Mouse (Mus musculus): ENCODE results near the gene Map1lc3a. TPM values are rescaled to one million over a fixed set of nuclear protein-coding genes. Genes with fewer than 3 reads are reported as not detected.

Map1lc3a gene
- polyA plus RNA-seq, 1 experiment from 2014 or later: 629 TPM

DNA sequence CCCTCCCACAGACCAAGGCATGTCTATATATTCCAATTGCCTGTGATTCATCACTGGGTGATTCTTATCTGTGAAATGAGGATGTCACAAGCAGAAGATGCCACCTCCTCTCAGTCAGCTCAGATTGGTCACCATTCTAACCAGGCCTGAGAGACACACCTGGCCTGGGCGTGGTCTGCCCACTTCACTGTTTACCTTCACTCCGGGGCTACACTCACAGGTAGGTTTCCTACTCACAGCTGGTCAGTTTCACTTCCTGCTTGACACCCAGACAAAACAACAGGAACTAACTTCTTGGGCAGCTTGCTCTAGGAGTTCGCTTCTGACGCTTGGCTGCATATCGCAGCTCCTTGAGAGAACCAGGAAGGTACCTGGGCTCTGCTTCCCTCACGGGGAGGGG, 19.4 kb downstream of the Map1lc3a start:
- WGBS: 93% methylated on average over 6 of the region's 6 CpGs
- no peak for ATAC-seq (ENCODE audit: low FRiP score)
- peaks cover 98% of the 10 kb centered on the region for H3K36me3 ChIP-seq (replicated peaks; ENCODE audit: control insufficient read depth, insufficient read depth)
- H3K4me3 ChIP-seq (replicated peaks; ENCODE audit: low read length): no peak overlapping the region
- no peak for DNase-seq (ENCODE audit: low spot score)
- no peaks in the 10 kb centered on the region for H3K4me1 ChIP-seq (replicated peaks; ENCODE audit: control insufficient read depth, insufficient read depth, low read length)
- H3K27ac ChIP-seq: no peak overlapping the region
- H3K9ac ChIP-seq: no peak overlapping the region
- H3K9me3 ChIP-seq (ENCODE audit: control insufficient read depth, low read length): no peaks in the 10 kb centered on the region
- no peak overlapping the region for H3K4me2 ChIP-seq (replicated peaks)
- H3K27me3 ChIP-seq (ENCODE audit: control insufficient read depth, insufficient read depth, low read length): no peaks in the 10 kb centered on the region

- Histone ChIP-seq H3K9me3 (ENCODE audit: control insufficient read depth, low read length) (no peaks in the 10 kb centered on the region), H3K27ac (no peak overlapping the region), H3K4me2 (replicated peaks) (no peak overlapping the region), H3K27me3 (ENCODE audit: control insufficient read depth, insufficient read depth, low read length) (no peaks in the 10 kb centered on the region), H3K4me1 (replicated peaks; ENCODE audit: control insufficient read depth, insufficient read depth, low read length) (no peaks in the 10 kb centered on the region), H3K36me3 (replicated peaks; ENCODE audit: control insufficient read depth, insufficient read depth) (peaks cover 83% of the 10 kb centered on the region), H3K4me3 (replicated peaks; ENCODE audit: low read length) (no peak overlapping the region), H3K9ac (no peak overlapping the region)
- WGBS: 89% methylated on average over 4 of the region's 4 CpGs
- no peak for ATAC-seq (ENCODE audit: low FRiP score)
- no peak for DNase-seq (ENCODE audit: low spot score)
Measured at GRCm38 (mm10) chr2:155299563-155299962, 23.5 kb downstream of the Map1lc3a start.

DNA sequence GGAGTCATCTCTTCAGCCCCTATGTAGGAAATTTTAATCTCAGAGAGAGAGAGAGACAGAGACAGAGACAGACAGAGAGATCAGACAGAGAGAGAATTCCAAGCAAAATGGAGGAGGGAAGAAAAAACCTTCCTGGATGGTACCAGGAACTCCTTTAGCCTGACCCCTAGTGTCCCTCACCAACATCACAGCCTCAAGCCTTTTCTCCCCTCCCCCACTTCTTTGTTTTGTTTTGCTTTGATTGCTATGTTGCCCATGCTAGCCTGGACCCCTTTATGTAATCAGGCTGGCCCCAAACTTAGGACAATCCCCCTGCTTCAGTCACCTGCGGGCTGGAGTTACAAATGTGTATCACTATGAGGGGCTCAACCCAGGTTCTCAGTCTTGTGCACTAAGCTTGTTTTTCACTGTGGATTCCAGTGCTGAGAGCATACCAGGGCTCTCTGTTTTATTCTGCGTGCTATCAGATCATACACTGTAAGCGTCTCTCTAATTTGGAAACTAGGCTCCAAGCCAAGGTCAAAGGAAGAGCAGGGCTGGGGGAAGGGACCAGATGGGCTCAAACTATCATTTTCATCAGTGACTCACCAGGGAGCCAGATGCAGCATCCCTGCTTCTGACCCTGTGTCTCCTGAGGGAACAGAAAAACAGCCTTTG, 33.0 kb downstream of the Map1lc3a start:
- Histone ChIP-seq H3K27me3 (ENCODE audit: control insufficient read depth, insufficient read depth, low read length) (no peaks in the 10 kb centered on the region), H3K36me3 (replicated peaks; ENCODE audit: control insufficient read depth, insufficient read depth) (peaks cover 40% of the 10 kb centered on the region), H3K4me2 (replicated peaks) (no peak overlapping the region), H3K27ac (peak overlapping the region; percentile 49), H3K9ac (no peak overlapping the region), H3K4me3 (replicated peaks; ENCODE audit: low read length) (no peak overlapping the region), H3K9me3 (ENCODE audit: control insufficient read depth, low read length) (no peaks in the 10 kb centered on the region), H3K4me1 (replicated peaks; ENCODE audit: control insufficient read depth, insufficient read depth, low read length) (peaks cover 4% of the 10 kb centered on the region; the same call in 1 of the 2 replicates)
- ATAC-seq (ENCODE audit: low FRiP score) (no peak), DNase-seq (ENCODE audit: low spot score) (peak; percentile 58)
- 30% methylated on average over 3 of the region's 3 CpGs for WGBS

GRCm38 (mm10) chr2:155313671-155314070, 37.6 kb downstream of the Map1lc3a start:
- DNase-seq (ENCODE audit: low spot score) (no peak), ATAC-seq (ENCODE audit: low FRiP score) (no peak)
- Histone ChIP-seq H3K4me1 (replicated peaks; ENCODE audit: control insufficient read depth, insufficient read depth, low read length) (peaks cover 4% of the 10 kb centered on the region; the same call in 1 of the 2 replicates), H3K36me3 (replicated peaks; ENCODE audit: control insufficient read depth, insufficient read depth) (peaks cover 47% of the 10 kb centered on the region), H3K4me2 (replicated peaks) (no peak overlapping the region), H3K27ac (no peak overlapping the region), H3K27me3 (ENCODE audit: control insufficient read depth, insufficient read depth, low read length) (no peaks in the 10 kb centered on the region), H3K9ac (no peak overlapping the region), H3K4me3 (replicated peaks; ENCODE audit: low read length) (no peak overlapping the region), H3K9me3 (ENCODE audit: control insufficient read depth, low read length) (no peaks in the 10 kb centered on the region)
- 62% methylated on average over 6 of the region's 6 CpGs for WGBS

DNA sequence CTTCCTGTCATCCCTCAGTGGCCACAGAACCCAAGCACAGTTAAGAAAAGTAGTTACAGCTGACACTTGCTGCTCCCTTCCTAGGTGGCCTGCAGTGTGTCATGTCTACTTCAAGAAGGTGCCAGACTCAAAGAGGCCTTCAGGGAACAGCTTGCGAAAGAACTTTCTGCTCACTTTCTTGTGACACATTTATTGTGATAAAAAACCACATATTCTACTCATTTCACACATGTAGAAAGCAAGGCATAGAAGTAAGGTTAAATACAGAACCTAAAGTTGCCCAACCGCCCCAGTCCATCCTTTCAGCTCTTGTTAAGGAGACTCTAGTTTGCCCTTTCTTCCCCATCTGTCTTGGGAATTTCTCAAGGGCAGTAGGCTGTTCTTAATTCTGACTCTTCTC, 42.5 kb downstream of the Map1lc3a start:
- Histone ChIP-seq H3K27ac (no peak overlapping the region), H3K9me3 (ENCODE audit: control insufficient read depth, low read length) (no peaks in the 10 kb centered on the region), H3K9ac (no peak overlapping the region), H3K27me3 (ENCODE audit: control insufficient read depth, insufficient read depth, low read length) (no peaks in the 10 kb centered on the region), H3K4me2 (replicated peaks) (no peak overlapping the region), H3K4me3 (replicated peaks; ENCODE audit: low read length) (no peak overlapping the region), H3K4me1 (replicated peaks; ENCODE audit: control insufficient read depth, insufficient read depth, low read length) (no peaks in the 10 kb centered on the region), H3K36me3 (replicated peaks; ENCODE audit: control insufficient read depth, insufficient read depth) (peaks cover 51% of the 10 kb centered on the region)
- DNase-seq (ENCODE audit: low spot score) (no peak), ATAC-seq (ENCODE audit: low FRiP score) (no peak)
- WGBS: 92% methylated on average over 2 of the region's 2 CpGs

DNA sequence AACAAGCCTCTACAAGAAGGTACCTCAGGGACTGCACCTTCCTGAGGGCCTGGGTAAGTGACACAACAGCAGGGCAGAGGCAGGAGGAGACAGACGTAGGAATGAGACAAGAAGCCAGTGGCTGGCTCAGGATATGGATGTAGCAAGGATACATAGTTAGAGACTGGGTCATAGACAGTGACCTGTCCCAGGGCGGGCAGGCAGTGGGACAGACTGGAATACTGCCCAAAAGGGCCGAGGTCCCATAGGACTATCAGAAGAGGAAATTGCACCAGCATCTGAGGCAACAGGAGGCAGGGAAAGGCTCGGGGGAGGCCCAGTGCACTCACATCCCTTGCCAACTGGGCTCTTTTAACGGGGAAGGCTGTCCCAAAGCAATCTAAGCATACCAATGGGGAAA, 44.5 kb downstream of the Map1lc3a start:
- Histone ChIP-seq H3K9me3 (ENCODE audit: control insufficient read depth, low read length) (no peaks in the 10 kb centered on the region), H3K27ac (no peak overlapping the region), H3K4me1 (replicated peaks; ENCODE audit: control insufficient read depth, insufficient read depth, low read length) (no peaks in the 10 kb centered on the region), H3K9ac (no peak overlapping the region), H3K4me3 (replicated peaks; ENCODE audit: low read length) (no peak overlapping the region), H3K27me3 (ENCODE audit: control insufficient read depth, insufficient read depth, low read length) (no peaks in the 10 kb centered on the region), H3K4me2 (replicated peaks) (no peak overlapping the region), H3K36me3 (replicated peaks; ENCODE audit: control insufficient read depth, insufficient read depth) (peaks cover 41% of the 10 kb centered on the region)
- WGBS: 92% methylated on average over 5 of the region's 5 CpGs
- DNase-seq (ENCODE audit: low spot score): no peak
- no peak for ATAC-seq (ENCODE audit: low FRiP score)

DNA sequence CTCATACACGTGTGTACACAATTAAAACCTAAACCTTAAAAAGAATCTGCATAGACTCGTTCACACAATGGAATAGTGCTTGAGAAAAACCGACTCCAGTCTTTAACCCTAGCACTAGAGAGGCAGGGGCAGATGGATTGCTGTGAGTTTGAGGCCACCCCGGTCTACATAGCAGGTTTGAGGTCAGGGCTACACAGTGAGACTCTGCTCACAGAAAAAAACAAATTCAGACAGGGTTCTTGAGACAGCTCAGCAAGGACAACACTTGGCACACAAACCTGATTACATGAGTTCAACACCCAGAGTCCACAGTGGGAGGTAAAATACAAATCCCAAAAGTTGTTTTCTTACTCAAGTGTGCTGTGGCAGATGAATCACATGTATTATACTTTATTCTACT, 49.9 kb downstream of the Map1lc3a start:
- H3K4me1 ChIP-seq (replicated peaks; ENCODE audit: control insufficient read depth, insufficient read depth, low read length): no peaks in the 10 kb centered on the region
- no peak overlapping the region for H3K9ac ChIP-seq
- H3K4me3 ChIP-seq (replicated peaks; ENCODE audit: low read length): no peak overlapping the region
- H3K27me3 ChIP-seq (ENCODE audit: control insufficient read depth, insufficient read depth, low read length): no peaks in the 10 kb centered on the region
- DNase-seq (ENCODE audit: low spot score) (no peak), ATAC-seq (ENCODE audit: low FRiP score) (no peak)
- peaks cover 67% of the 10 kb centered on the region for H3K36me3 ChIP-seq (replicated peaks; ENCODE audit: control insufficient read depth, insufficient read depth)
- no peak overlapping the region for H3K27ac ChIP-seq
- no peak overlapping the region for H3K4me2 ChIP-seq (replicated peaks)
- 90% methylated on average over 4 of the region's 4 CpGs for WGBS
- H3K9me3 ChIP-seq (ENCODE audit: control insufficient read depth, low read length): no peaks in the 10 kb centered on the region

Other genes starting within 250 kb of the Map1lc3a start
- gene Ahcy, start 201.8 kb upstream of the Map1lc3a start, polyA plus RNA-seq (2014; fragmentation: Nextera tagmentation; extraction: Ambion mirVana): 32.9 and 34.1 TPM in 2 replicates
- gene Itch, start 142.8 kb upstream of the Map1lc3a start, polyA plus RNA-seq (2014; fragmentation: Nextera tagmentation; extraction: Ambion mirVana): 35.9 and 37.1 TPM in 2 replicates
- gene Dynlrb1, start 39.8 kb upstream of the Map1lc3a start, polyA plus RNA-seq (2014; fragmentation: Nextera tagmentation; extraction: Ambion mirVana): 748 and 784 TPM in 2 replicates
- gene Pigu, start 81.1 kb downstream of the Map1lc3a start, polyA plus RNA-seq (2014; fragmentation: Nextera tagmentation; extraction: Ambion mirVana): 60.7 and 75.0 TPM in 2 replicates
- gene Trp53inp2, start 104.8 kb downstream of the Map1lc3a start, polyA plus RNA-seq (2014; fragmentation: Nextera tagmentation; extraction: Ambion mirVana): 91.6 and 94.6 TPM in 2 replicates
- 32.0 and 33.0 TPM in 2 replicates for gene Ncoa6, start 197.6 kb downstream of the Map1lc3a start, polyA plus RNA-seq (2014; fragmentation: Nextera tagmentation; extraction: Ambion mirVana)
- 25.3 and 28.5 TPM in 2 replicates for gene Acss2, start 241.7 kb downstream of the Map1lc3a start, polyA plus RNA-seq (2014; fragmentation: Nextera tagmentation; extraction: Ambion mirVana)
- gene Ggt7, start 241.9 kb downstream of the Map1lc3a start, polyA plus RNA-seq (2014; fragmentation: Nextera tagmentation; extraction: Ambion mirVana): 39.9 and 48.5 TPM in 2 replicates